Mouse (Mus musculus) olfactory bulb, adult 2 months (tissue): ENCODE measurements around the gene Kmt5b. TPM values are rescaled to one million over a fixed set of nuclear protein-coding genes. Genes with fewer than 3 reads are reported as not detected.

Experiments used
- H3K27ac ChIP-seq: fragments of 200-500 bp; 2 replicates; pipeline ENCODE4 v1.5.1; 2012; ENCODE audit warnings: low read depth, low read length; ENCODE audit not compliant: insufficient read depth
- H3K4me1 ChIP-seq: fragments of 200-500 bp; 2 replicates; pipeline ENCODE4 v1.6.1; 2012; ENCODE audit warnings: low read length; ENCODE audit not compliant: control insufficient read depth, insufficient read depth
- H3K4me3 ChIP-seq: fragments of 200-500 bp; 2 replicates; pipeline ENCODE4 v1.5.1; 2012; ENCODE audit warnings: mild to moderate bottlenecking, low read depth, low read length, moderate library complexity; ENCODE audit not compliant: insufficient read depth
- CTCF ChIP-seq: fragments of 200-500 bp; IDR thresholded peaks from 2 replicates; pipeline ENCODE4 v1.5.1; 2012; ENCODE audit warnings: low read depth, mild to moderate bottlenecking, low read length, moderate library complexity; ENCODE audit not compliant: insufficient read depth
- POLR2A ChIP-seq: fragments of 200-500 bp; IDR thresholded peaks from 2 replicates; pipeline ENCODE4 v1.6.1; 2012; ENCODE audit warnings: mild to moderate bottlenecking, low read depth, low read length, moderate library complexity; ENCODE audit not compliant: insufficient read depth
- WGBS: fragments of 180-500 bp; shearing (Covaris S2); methylation state at CpG from one replicate; pipeline ENCODE4 v1.1.7; 2018; 5-methylcytosine and 5-hydroxymethylcytosine counted together
- polyA plus RNA-seq: library from polyadenylated mRNA; stranded (reverse); fragments of >200 nt; gene quantifications from 2 replicates; pipeline ENCODE4 v1.2.4, GENCODE M21; 2012; ENCODE audit warnings: low replicate concordance; ENCODE audit not compliant: missing spikeins, insufficient read depth, insufficient read length

Kmt5b gene
- polyA plus RNA-seq, 1 experiment, result 90.0 TPM

GRCm38 (mm10) chr19:3846676-3847604 is 79.7 kb downstream of the Kmt5b start:
- no peak overlapping the region for H3K27ac ChIP-seq
- H3K4me1 ChIP-seq, result peaks cover 6% of the 10 kb centered on the region
- H3K4me3 ChIP-seq, result no peak overlapping the region
- TF ChIP-seq POLR2A, result no peak
- no peak for TF ChIP-seq CTCF
- 87% methylated on average over 10 of the region's 10 CpGs for WGBS

GRCm38 (mm10) chr19:3847711-3848110 is 80.5 kb downstream of the Kmt5b start:
- no peak overlapping the region for H3K4me3 ChIP-seq
- H3K27ac ChIP-seq, result no peak overlapping the region
- no peak for TF ChIP-seq POLR2A
- TF ChIP-seq CTCF, result no peak
- 84% methylated on average over 5 of the region's 5 CpGs for WGBS
- peaks cover 6% of the 10 kb centered on the region for H3K4me1 ChIP-seq

GRCm38 (mm10) chr19:3848207-3848808 is 81.1 kb downstream of the Kmt5b start:
- H3K27ac ChIP-seq, result no peak overlapping the region
- peaks cover 7% of the 10 kb centered on the region for H3K4me1 ChIP-seq
- no peak overlapping the region for H3K4me3 ChIP-seq
- WGBS, result 83% methylated on average over 7 of the region's 7 CpGs
- TF ChIP-seq CTCF, result no peak
- TF ChIP-seq POLR2A, result no peak

DNA sequence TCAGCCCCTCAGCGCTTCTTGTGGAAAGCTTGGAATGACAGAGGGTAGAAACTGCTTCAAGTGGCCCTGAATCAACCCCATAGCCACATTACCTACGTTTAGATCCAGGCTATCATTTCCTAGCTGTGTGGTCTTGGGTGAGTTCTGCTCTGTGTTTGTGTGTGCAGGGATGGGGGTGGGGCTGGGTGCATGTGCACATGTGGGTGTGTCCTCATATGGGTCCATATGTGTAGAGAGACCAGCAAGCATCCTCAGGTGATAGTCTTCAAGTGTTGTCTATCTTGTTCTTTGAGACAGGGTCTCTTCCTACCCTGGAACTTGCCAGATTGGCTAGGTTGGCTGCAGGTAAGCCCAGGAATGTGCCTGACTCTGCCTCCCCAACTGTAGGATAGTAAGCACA is 82.0 kb downstream of the Kmt5b start:
- WGBS, result 85% methylated on average over 2 of the region's 2 CpGs
- no peak overlapping the region for H3K4me3 ChIP-seq

GRCm38 (mm10) chr19:3850076-3850475 is 82.9 kb downstream of the Kmt5b start:
- no peak overlapping the region for H3K4me3 ChIP-seq
- H3K4me1 ChIP-seq, result peaks cover 12% of the 10 kb centered on the region
- no peak overlapping the region for H3K27ac ChIP-seq
- WGBS, result 75% methylated on average over 5 of the region's 5 CpGs
- TF ChIP-seq CTCF, result no peak
- TF ChIP-seq POLR2A, result no peak

More for the DNA sequence above, 82.0 kb downstream of the Kmt5b start:
- TF ChIP-seq POLR2A, result no peak
- TF ChIP-seq CTCF, result no peak
- peaks cover 9% of the 10 kb centered on the region for H3K4me1 ChIP-seq
- H3K27ac ChIP-seq, result no peak overlapping the region

GRCm38 (mm10) chr19:3850847-3851469 is 83.7 kb downstream of the Kmt5b start:
- whole genome bisulfite sequencing, result 10% methylated on average over 19 of the region's 19 CpGs
- TF ChIP-seq CTCF (no peak), POLR2A (no peak)
- peaks cover 15% of the 10 kb centered on the region for H3K4me1 ChIP-seq
- peak overlapping the region; percentile 76 for H3K4me3 ChIP-seq
- H3K27ac ChIP-seq, result peak overlapping the region; percentile 48; the same call in 1 of the 2 replicates

DNA sequence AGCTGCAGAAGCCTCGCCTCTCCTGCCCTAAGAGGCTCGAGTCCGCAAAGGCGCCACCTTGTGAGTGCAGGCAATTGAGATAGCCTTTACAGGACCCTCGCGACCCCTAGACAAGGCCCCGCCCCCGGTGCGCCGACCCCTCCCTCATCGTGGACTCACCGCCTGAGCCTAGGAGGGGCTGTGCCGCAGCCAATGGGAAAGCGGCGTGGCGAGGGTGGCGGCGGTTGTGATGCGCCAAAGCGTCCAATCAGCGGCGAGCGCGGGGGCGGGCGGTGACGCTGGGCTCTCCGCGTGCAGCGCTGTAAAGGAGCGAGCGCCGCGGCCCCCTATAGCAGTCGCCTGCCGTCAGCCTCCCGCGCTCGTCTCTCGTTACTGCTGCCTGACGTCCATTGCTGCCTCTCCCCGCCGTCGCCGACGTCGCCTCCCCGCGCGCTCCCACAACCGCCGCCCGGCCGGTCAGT is 84.3 kb downstream of the Kmt5b start, which contains the start of gene Chka:
Gene Chka, plus strand, starts transcription at position 272 of the 461 bp plus-strand sequence.
- no peak for TF ChIP-seq CTCF
- peak; percentile 100 for TF ChIP-seq POLR2A
- H3K4me1 ChIP-seq, result peaks cover 15% of the 10 kb centered on the region
- H3K4me3 ChIP-seq, result peak within 1 kb of the TSS; percentile 76
- under 1% methylated on average over 54 of the region's 54 CpGs for WGBS
- peak within 1 kb of the TSS; percentile 92 for H3K27ac ChIP-seq

- peak overlapping the region; percentile 76 for H3K4me3 ChIP-seq
- H3K4me1 ChIP-seq, result peaks cover 15% of the 10 kb centered on the region
- WGBS, result under 1% methylated on average over 69 of the region's 74 CpGs
- peak overlapping the region; percentile 92 for H3K27ac ChIP-seq
- no peak for TF ChIP-seq POLR2A
- TF ChIP-seq CTCF, result no peak
Observed at GRCm38 (mm10) chr19:3851979-3852681, 84.9 kb downstream of the Kmt5b start.
